Mouse (Mus musculus) right cerebral cortex, postnatal 14 days (tissue): Measurements from ENCODE around the gene Ror2.
"Not testable (repeated sequence)": the region's sequence is repeated elsewhere in the genome, so short reads cannot be mapped to it uniquely, and the experiment has no call there.

Experiments
- DNase-seq: peaks from one replicate; pipeline ENCODE4 v3.0.0; 2022

The Ror2 gene

DNA sequence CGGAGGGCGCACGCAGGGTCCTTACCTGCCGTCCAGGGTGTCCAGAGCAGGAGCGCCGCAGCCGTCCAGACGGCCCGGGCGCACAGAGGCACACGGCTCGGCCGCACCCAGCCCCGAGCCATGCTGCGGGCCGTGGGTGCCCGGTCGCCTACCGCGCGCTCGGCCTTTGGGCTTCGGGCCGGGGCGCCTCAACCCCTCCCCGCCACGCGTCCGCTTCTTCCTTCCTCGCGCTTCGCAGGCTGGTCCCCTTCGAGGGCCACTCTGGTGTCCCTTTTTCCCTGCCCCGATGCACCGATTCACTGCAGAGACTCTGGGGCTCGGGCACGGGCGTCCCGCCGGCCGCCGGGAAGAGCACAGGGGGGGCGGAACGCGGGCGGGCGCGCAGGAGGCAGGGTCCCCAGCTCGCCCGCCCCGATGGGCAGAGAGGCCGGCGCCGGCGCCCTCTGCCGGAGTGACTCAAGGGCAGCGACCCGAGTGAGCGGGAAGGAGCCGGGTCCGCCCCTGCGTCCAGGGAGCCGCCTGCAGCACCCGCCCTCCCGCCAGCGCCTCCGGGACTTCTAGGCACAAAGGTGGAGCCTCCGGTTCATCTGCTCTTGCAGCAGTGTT lies at the start of gene Ror2:
Gene Ror2, minus strand, starts transcription at position 369 of the 606 bp plus-strand sequence.
- DNase-seq: peak; percentile 24

DNA sequence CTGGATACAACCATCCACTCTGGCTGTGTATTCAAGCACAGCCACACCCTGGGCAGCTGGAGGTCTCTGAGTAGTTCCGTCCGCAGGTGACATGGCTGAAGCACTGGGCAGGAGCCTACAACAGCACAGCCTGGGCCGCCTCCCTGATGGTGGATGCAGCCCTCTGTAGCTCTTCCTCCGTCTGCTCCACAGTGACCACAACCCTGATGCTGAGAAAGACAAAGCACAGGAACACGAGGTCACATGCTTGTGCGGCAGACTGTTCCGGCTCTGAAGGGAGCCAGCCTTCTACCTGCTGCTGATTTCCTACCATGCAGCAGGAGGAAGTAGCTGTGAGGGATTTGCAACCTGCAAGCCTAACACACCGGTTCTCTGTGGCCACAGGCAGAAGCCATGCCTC lies 47.8 kb upstream of the Ror2 start:
- no peak for DNase-seq

DNA sequence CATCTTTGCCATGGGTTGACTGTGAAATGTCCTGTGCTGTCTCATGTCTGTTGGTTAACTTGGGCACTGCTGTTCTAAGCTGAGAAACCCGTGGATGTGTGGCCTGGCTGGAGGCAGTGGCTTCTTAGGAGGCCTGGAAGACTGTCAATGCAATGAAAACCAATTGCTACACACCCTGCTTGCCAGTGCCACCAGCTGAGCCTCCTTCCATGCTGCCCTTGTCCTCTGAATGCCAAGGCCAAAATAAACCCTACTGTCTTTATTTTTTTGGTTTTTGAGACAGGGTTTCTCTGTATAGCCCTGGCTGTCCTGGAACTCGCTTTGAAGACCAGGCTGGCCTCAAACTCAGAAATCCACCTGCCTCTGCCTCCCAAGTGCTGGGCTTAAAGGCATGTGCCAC lies 44.3 kb upstream of the Ror2 start:
- no peak for DNase-seq

DNA sequence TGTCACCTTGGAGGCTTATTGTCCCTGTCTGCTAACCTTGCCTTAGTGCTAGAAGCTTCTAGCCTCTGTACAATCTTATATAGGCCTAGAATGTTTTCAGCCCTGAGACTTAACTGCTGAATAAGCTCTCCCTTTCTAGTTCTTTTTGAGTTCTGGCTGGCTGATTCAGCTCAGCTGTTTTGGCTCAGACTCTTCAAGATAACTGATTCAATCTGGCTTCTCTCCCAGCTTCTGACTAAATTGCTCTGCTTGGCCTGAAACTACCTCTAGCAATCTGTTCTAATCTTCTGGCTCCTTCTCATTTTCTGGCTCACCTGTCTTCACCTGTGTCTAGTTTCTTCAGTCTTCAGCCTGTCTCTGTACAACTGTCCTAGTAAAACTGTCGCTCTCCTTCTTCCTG lies 39.6 kb upstream of the Ror2 start:
- no peak for DNase-seq

DNA sequence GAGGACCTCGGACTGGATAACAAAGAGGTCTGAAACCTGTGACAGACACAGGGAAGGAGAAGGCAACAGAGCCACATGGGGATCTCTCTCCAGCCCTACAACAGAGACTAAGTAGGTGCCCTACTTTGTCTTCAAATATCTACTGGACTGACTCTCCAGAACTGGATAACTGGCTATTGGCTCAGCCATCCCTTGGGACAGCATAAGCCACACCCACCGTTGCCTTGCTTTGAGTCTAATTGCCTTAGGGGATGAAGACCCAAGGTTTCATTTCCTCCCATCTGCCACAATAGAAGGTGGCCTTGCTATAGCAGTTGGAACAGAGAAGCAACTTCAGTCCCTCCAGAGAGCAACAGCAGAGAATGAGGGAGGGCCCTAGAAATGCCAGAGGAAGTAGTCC lies 37.7 kb upstream of the Ror2 start:
- no peak for DNase-seq

DNA sequence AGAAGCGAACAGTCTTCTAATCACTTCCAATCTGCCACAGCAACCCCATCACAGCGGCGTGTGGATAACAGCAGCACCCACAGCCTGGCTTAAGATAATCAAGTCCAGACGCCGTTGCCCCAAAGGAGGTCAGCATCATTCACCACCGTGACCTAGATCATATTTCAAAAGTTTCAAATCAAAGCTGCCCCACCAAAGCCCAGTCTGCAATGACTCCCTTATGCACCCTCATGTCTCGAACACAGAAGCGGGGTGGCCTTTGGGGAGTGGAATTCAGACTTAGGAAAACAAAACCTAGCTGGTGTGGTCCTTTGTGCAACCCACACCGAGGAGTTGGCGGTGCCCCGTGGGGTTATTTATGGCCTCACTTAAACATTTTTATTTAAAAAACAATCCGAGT lies 35.0 kb upstream of the Ror2 start:
- DNase-seq: no peak

DNA sequence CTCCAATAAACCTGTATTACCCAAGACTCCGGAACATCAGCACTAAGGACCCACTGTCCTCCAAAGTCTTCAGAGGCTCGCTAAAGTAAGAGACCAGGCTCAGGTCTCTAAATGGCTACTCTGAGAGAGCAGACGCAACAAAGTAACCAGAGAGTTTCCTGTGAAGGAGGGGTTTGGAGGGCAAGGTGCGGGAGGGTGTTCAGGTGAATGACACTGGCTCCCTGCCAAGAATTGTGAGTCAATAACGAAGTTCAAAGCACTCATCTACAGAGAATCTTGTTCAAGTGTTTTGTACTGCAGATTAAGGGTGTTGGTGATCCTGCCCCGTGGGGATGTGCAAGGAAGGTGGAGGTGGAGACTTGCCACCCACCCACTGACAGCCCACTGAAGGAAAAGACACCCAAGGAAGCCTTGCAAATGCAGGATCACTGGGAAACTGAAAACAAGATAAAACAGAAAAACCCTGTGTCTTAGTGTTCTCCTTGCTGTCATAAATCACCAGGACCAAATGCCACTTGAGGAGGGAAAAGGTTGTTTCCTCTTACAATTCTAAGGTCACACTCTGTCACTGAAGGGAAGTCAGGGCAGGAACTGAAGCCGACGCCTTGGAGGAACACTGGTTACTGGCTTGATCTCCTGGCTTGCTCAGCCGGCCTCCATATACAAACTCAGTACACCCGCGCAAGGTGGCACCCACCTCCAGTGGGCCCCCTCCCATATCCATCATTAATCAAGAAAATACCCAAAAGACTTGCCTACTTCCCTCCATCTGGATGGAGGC lies 30.8 kb upstream of the Ror2 start:
- no peak for DNase-seq

DNA sequence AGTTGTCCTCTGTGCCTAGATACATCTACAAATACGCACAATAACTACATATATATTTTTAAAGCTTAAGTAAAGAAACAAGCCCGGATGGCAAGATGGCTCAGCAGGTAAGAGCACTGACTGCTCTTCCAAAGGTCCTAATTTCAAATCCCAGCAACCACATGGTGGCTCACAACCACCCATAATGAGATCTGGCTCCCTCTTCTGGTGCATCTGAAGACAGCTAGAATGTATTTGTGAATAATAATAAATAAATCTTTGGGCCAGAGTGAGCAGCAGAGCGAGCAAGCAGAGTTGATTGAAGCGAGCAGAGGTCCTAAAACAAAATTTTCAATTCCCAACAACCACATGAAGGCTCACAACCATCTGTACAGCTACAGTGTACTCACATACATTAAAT lies 29.8 kb upstream of the Ror2 start:
- DNase-seq: not testable (repeated sequence)

DNA sequence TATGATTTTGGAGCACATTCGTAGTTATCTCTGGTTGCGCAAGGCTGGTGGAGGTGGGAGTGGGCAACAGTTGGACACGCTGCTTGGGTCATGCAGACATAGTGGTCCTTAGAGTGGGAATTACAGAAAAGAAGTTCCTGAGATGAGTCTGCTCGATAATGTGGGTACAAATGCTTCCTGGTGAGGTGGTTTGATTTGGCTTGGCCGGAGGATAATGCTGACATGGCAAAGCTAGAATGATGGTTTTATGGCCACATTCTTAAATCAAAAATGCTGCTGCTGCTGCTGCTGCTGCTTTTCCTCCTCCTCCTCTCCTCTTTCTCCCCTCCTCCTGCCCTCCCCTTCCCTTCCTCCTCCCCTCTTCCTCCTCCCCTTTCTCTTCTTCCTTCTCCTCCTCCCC lies 24.5 kb upstream of the Ror2 start:
- DNase-seq: no peak

DNA sequence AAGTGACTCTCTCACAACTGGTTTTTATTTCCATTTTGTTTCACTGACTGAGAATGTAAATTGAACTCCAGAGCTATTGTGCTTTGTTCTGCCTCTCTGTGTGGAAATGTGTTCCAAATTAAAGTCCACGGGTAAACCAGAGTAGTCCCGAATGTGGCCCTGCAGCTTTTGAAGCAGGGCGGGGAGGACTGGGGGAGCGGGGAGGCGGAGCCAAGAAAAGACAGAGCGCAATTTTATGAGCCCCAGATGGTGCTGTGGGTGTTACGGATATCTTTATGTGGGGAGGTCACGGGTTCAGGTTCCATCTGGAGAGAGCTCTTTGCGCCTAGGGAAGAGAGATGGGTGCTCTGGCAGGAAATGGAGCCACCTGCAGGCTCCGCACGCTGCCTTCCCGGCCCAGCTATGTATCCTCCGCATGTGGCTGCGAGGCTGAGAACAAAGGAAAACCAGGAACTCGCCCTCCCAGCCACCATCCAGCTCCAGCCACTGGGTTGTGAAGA lies 23.8 kb upstream of the Ror2 start:
- DNase-seq: peak; percentile 37

DNA sequence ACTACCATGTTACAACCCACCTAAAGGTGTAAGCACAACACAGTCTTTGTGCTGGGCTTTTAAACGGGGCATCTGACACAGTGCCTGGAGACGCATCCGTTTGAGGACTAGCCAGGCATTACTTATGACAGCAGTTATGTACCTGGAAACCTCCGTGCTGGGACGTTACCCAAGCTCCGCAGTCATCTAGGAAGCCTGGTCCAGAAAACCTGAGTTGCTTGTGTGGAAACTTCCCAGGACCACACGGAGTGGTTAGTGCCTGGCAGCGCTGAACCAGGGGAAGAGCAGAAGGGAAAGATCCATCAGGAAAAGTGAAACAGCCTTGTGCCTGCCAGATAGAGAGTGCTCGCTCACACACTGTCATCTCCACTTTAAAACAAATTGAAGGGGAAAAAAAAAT lies 23.2 kb upstream of the Ror2 start:
- DNase-seq: no peak

DNA sequence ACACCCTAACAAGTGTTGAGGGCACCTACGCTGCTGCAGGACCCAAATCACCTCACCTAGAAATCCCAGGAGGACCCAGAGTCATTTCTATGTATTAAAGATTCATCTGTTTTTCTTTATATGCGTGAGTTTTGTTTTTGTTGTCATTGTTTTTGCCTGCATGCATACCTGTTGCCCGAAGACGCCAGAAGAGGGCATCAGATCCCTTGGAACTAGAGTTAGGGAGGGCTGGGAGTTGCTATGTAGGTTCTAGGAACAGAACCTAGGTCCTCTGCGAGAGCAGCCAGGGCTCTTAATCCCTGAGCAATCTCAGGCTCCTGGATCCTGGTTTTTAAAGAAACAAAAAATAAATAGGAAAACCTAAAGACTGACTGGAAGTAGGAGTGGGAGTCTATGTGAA lies 20.9 kb upstream of the Ror2 start:
- DNase-seq: no peak

DNA sequence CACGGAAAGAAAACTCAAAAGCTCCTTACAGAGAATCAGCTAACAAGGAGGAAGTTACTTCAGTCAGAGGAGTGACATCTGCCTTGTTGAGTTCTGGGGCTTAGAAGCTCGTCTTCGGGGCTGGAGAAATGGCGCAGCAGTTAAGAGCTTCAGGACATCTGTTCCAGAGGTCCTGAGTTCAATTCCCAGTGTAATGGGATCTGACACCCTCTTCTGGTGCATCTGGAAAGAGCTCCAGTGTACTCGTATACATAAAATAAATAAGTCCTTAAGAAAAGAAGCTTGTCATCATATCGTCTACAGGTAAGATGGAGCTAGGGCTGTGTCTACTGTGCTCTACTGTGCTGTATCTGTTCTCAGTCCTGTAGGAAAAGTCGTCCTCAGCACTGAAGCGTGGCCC lies 19.3 kb upstream of the Ror2 start:
- no peak for DNase-seq

DNA sequence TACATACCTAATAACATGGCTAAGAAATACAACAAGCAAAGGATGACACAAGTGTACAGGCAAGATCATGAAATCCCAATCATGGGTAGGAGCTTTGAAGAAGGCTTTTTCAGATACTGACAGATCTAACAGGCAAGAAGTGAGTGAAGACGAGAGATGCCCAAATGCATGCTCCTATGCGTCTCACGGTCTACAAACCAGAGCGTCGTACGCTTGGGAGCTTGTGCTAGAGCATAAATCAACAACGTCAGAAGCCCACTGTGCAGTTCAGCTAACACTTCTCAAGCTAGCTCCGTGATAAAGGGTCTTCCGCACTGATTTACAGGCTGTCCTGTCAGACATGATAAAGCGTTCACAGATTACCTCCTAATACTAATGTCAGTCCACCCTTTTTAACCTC lies 16.8 kb upstream of the Ror2 start:
- DNase-seq: no peak

DNA sequence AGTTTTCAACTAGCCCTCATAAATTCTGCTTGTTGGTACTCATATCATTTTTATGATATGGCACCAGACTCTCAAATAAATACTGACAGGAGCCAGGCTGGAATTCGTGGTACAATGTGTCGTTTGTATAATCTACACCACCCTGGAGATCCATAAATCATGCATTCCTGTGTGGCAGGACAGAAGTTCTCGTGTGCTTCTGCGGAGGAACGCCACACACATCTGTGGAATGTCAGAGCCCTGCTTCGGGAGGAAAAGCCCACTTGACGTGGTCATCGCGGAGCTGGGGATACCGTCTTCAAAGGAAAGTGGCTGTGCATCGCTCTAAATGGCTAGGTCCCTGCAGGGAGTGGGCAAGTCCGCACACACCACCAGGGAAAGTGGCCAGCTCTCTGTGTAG lies 7.1 kb upstream of the Ror2 start:
- no peak for DNase-seq

DNA sequence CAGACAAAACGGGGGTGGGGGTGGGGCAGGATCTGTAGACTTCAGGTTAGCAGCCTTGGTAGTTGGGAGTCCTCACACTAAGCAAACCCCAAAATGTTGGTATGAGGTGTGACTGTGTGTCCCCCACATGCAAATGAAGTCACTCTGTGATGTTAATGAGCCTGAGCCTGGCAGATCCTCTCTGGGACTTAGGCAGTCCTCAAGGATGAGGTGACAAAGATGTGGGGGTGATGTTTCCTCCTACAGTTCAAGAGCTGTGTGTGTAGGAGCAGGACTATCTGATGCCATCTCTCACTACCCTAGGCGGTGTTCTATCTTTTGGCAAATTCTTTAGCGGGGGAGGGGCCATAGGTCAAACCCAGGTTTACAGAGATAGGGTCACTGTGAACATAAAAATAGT lies 6.3 kb upstream of the Ror2 start:
- no peak for DNase-seq

DNA sequence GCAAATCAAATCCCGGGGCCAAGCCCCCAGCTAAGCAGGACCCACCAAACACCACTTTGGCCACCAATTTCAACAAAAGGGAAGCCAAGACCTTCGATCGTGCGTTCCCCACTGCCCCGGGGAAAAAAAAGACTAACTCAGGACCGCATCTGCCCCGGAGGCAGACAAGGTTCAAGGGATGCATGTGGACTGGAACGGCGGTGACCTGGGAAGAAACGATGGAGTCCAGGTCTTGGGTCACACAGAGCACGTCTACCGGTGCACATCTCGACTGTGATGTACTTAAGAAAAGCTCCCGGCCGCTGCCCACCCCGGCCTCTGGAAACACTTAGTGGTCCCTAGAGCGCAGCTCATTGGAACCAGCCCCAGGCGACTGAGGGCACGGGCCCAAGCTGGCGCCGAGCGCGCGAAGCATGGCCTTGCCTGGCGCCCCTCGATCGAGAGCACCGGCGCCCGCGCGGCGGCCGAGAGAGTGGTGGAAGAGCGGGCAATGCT lies 616 bp downstream of the Ror2 start:
- DNase-seq: peak; percentile 34

DNA sequence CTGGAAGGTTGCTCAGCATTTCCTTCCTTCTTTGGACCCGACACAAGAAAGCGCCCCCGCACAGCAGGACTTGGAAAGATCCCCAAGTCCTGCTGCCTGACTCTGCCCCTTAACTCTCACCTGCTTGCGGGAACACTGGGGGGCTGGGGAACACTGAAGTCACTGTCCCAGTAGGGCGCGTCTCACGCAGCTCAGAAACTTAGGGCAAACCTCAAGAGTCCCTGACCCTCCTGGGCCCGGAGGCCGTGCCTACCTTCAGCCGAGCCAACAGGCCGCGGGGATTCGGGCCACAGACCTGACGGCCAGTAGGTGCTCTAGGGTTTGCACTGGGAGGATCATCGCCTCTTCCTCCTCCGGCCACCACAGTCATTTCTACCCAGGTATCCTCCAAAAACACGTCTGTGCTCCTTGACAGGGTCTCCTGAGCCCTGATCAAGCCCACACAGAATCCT lies 1.2 kb downstream of the Ror2 start:
- no peak for DNase-seq

DNA sequence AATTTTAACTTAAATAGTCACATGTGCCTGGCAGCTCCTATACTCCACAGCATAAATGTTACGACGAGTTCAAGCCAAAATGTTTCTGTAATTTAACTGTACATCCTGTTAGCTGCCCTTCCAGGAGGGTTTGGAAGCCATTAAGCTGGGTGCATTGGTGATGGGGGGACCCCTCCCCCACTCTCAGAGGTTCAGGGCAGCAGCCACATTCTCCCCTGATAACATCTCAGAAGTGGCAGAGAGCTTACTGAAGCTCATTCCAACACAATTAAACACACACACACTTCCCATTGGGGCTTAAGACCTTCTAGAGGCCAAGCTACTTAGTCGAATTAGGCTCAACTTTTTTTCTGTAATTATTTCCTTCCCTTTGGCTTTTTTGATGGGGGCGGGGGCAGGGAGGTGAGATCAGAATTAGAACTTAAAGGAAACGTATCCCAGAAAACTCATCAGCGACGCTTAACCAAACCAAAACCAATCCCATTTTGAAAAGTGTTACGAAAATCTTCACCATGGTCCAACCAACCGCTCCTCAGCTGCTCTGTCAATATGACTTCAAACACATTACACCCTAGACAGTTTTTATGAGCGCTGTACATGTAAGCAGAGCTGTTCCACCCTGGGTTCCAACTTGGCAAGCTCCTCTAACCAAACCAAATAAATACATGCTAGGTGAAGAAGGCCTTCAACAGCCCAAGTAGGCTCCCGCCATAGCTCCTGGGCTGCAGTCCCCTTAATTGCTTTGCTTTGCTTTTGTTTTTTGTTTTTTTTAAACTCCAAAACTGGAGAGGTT lies 4.1 kb downstream of the Ror2 start:
- no peak for DNase-seq

DNA sequence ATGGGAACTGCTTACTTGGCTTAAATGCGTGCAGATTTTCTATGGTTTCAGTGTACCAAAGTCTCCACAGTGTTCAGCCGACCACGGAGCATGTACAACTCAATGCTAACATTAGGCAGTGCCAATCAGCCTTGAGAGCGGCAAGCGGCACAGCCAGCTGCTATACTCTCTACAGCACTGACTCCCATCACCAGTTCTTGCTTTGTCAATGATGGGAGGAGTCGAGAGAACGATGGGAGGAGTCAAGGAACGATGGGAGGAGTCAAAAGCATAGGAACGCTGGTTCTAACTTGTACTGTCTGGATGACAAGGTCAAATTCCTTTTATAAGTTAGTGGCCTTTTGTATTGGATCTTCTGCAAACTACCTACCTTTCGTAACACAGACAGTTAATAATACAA lies 7.0 kb downstream of the Ror2 start:
- DNase-seq: no peak

DNA sequence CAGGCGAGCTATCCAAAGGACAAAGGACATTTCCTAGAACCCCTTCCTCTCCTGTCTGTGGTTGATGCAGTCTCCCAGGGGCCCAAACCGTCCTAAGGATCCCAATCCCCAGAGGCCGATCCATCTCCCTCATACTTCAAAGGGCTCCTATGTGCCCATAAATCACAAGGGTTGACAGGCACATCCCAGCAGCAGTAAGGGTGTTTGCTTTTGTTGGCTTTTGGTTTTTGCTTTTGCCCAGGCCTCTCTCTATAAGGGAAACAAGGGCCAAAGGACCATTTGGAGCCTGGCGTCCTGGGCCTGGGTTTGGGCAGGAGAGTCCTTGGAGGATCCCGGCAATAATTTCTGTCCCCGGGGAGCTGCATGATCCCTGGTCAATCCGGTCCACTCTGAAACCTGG lies 9.5 kb downstream of the Ror2 start:
- DNase-seq: no peak

DNA sequence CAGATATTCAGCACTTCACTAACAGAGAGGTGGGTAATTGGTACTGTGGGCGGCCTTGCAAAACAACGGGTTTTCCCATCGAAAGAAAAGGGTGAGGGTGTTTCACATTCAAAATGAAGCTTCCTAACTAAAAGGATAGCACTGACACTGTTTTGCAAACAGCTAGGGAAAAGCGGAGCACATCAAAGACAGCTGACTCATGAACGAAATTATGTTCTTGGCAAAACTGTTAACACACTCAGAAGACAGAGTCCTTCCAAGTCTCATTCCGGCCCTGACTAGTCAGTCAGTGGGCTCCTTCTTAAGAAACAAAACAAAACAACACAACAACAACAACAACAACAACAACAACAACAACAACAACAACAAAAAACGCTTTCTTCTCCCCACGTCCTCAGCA lies 10.1 kb downstream of the Ror2 start:
- DNase-seq: no peak

DNA sequence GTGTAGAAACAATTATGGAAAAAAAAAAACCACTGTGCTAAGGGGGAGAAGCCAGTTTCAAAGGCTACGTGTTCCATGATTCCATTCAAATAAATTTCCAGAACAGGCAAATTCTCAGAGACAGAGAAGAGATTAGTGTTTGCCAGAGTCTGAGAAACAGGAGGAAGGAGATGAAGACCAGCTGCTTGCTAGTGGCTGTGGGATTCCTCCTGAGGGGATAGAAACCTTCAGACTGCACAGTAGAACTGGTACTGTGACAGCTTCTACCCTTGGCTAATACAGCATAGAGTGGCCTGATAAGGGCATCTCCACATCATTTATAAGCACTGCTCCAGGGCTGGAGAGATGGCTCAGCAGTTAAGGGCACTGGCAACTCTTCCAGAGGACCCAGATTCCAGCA lies 11.2 kb downstream of the Ror2 start:
- no peak for DNase-seq

DNA sequence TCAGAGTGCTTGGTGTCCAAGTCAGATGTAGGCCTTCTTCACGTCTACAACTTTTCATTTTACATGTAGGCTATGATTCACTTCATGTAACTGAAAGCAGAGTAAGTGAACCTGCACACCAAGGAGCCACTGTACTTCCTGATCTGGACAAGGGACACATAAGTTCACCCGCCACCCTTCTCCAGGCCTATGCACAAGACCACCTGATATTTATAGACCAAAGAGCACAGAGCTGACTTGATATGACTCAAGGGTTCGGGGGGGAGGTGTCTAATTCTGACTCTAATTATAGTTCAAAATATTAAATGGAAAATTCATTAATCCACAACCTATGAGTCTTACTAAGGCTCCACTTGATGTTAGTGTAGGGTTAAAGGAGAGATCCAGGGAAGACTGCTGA lies 14.3 kb downstream of the Ror2 start:
- DNase-seq: no peak
